ENCODE assay signal across 13 mouse cellular contexts in the genomic region with DNA sequence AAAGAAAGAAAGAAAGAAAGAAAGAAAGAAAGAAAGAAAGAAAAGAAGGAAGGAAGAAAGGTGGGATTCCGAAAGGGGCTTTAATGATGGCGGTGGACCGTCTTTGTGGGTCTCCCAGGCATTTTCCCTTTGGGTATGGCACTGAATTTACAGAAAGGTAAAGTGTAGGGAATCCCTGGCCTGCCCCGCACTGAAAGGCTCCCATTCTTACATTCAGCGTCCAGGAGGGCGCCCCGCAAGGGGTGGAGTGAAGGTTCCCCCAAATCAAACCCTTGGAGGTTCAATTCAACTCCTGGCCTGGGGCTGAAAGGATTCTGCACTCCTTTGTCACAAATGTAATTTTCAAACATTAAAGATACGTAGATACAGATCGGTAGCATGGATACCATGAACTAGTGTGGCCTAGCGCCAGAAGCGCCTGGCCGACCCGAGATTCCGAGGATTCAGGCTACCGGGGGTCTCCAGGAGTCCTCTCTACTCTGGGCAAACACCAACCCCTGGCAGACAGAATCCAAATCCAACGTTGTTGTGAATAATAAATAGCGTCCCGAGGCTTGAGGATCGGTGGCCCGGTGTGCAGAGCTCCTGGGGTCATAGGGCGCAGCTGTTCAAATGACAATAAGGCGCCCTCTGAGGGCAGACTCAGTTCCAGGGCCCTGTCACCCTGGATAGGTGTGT. TPM values are rescaled to one million over a fixed set of nuclear protein-coding genes. Genes with fewer than 3 reads are reported as not detected.
DNase-seq lines count a peak whose midpoint lies in the region; ATAC-seq lines count a peak whose summit lies in the region.
"Had no signal": no experiment of that assay in that cellular context is flagged by ENCODE, and none has a peak within 500 bp of the region (broad histone marks: within the 10 kb centered on the region; RNA-seq: fewer than 3 reads in every experiment).

No protein-coding gene starts in this region.

- H3K27ac ChIP-seq in heart, embryonic 10.5 days, result no peak overlapping the region
- no peak overlapping the region for H3K27ac ChIP-seq in midbrain, embryonic 11.5 days (ENCODE audit: low read depth, low read length)
- H3K27ac ChIP-seq in midbrain, embryonic 15.5 days, result no peak overlapping the region
- H3K27ac ChIP-seq in intestine, embryonic 15.5 days, result no peak overlapping the region
- H3K27ac ChIP-seq in stomach, embryonic 16.5 days (ENCODE audit: low read length), result no peak overlapping the region

- no peak overlapping the region for H3K4me2 ChIP-seq in midbrain, embryonic 11.5 days
- H3K4me2 ChIP-seq in midbrain, embryonic 15.5 days, result no peak overlapping the region
- H3K4me2 ChIP-seq in intestine, embryonic 15.5 days (replicated peaks), result peak overlapping the region; percentile 80; the same call in 1 of the 2 replicates
- peak overlapping the region; percentile 43; the same call in 1 of the 2 replicates for H3K4me2 ChIP-seq in stomach, embryonic 16.5 days (ENCODE audit: low read depth, low read length)

- H3K4me1 ChIP-seq in heart, embryonic 10.5 days, result peaks cover 27% of the 10 kb centered on the region
- peaks cover 16% of the 10 kb centered on the region for H3K4me1 ChIP-seq in midbrain, embryonic 11.5 days (ENCODE audit: control insufficient read depth, insufficient read depth, low read length)
- H3K4me1 ChIP-seq in midbrain, embryonic 15.5 days, result peaks cover 27% of the 10 kb centered on the region
- peaks cover 16% of the 10 kb centered on the region for H3K4me1 ChIP-seq in intestine, embryonic 15.5 days (replicated peaks)
- H3K4me1 ChIP-seq in stomach, embryonic 16.5 days (ENCODE audit: control insufficient read depth, insufficient read depth, low read length), result 0 out of 2 replicates have a peak, but pooled peaks cover 5% of the 10 kb centered on the region

- no peak for ATAC-seq in midbrain, embryonic 11.5 days (ENCODE audit: low FRiP score)
- no peak for ATAC-seq in midbrain, embryonic 15.5 days (replicated peaks)
- ATAC-seq in intestine, embryonic 15.5 days, result no peak
- ATAC-seq in stomach, embryonic 16.5 days (ENCODE audit: insufficient read depth, low FRiP score), result no peak

- no peak overlapping the region for H3K9ac ChIP-seq in midbrain, embryonic 11.5 days (ENCODE audit: low read length)
- H3K9ac ChIP-seq in midbrain, embryonic 15.5 days, result no peak overlapping the region
- H3K9ac ChIP-seq in intestine, embryonic 15.5 days, result no peak overlapping the region; the same call in 1 of the 2 replicates
- peak overlapping the region; percentile 54; the same call in 1 of the 2 replicates for H3K9ac ChIP-seq in stomach, embryonic 16.5 days (ENCODE audit: low read length)

- H3K9me3 ChIP-seq in heart, embryonic 10.5 days, result no peaks in the 10 kb centered on the region
- H3K9me3 ChIP-seq in midbrain, embryonic 11.5 days (ENCODE audit: control insufficient read depth, low read length), result no peaks in the 10 kb centered on the region
- H3K9me3 ChIP-seq in midbrain, embryonic 15.5 days, result no peaks in the 10 kb centered on the region
- H3K9me3 ChIP-seq in intestine, embryonic 15.5 days, result no peaks in the 10 kb centered on the region
- no peaks in the 10 kb centered on the region for H3K9me3 ChIP-seq in stomach, embryonic 16.5 days (replicated peaks; ENCODE audit: control insufficient read depth, low read length)

- intact Hi-C loops in heart, postnatal 14 days (cut with DNase I), result no loop called here
- intact Hi-C loops in left cerebral cortex, postnatal 4 days (cut with DNase I), result loop anchor here (10.0 kb wide), 1 partner anchor 1926 kb away; no protein-coding TSS in a partner anchor
- intact Hi-C loops in left cerebral cortex, postnatal 14 days (cut with DNase I), result no loop called here

- no peaks in the 10 kb centered on the region for H3K36me3 ChIP-seq in heart, embryonic 10.5 days
- H3K36me3 ChIP-seq in midbrain, embryonic 11.5 days (ENCODE audit: control insufficient read depth, insufficient read depth, low read length), result no peaks in the 10 kb centered on the region
- no peaks in the 10 kb centered on the region for H3K36me3 ChIP-seq in midbrain, embryonic 15.5 days (replicated peaks)
- H3K36me3 ChIP-seq in intestine, embryonic 15.5 days, result no peaks in the 10 kb centered on the region
- H3K36me3 ChIP-seq in stomach, embryonic 16.5 days (ENCODE audit: control insufficient read depth, insufficient read depth, low read length), result no peaks in the 10 kb centered on the region

- H3K4me3 ChIP-seq in heart, embryonic 10.5 days, result peak overlapping the region; percentile 44; the same call in 1 of the 2 replicates
- no peak overlapping the region for H3K4me3 ChIP-seq in midbrain, embryonic 11.5 days (ENCODE audit: low read depth, low read length)
- H3K4me3 ChIP-seq in midbrain, embryonic 15.5 days, result no peak overlapping the region
- H3K4me3 ChIP-seq in intestine, embryonic 15.5 days (replicated peaks), result peak overlapping the region; percentile 54
- H3K4me3 ChIP-seq in stomach, embryonic 16.5 days (replicated peaks; ENCODE audit: low read length), result peak overlapping the region; percentile 46
- H3K4me3 ChIP-seq: myocyte had no signal

- WGBS in heart, embryonic 10.5 days, result 2% methylated on average over 22 of the region's 22 CpGs
- WGBS in midbrain, embryonic 11.5 days, result 2% methylated on average over 22 of the region's 22 CpGs
- WGBS in midbrain, embryonic 15.5 days, result 2% methylated on average over 22 of the region's 22 CpGs
- WGBS in intestine, embryonic 15.5 days, result 26% methylated on average over 22 of the region's 22 CpGs
- WGBS in stomach, embryonic 16.5 days, result 12% methylated on average over 22 of the region's 22 CpGs

- peaks cover 98% of the 10 kb centered on the region for H3K27me3 ChIP-seq in heart, embryonic 10.5 days (ENCODE audit: insufficient read depth, poor library complexity, severe bottlenecking)
- H3K27me3 ChIP-seq in midbrain, embryonic 11.5 days (ENCODE audit: control insufficient read depth, insufficient read depth, low read length), result peaks cover 91% of the 10 kb centered on the region
- H3K27me3 ChIP-seq in midbrain, embryonic 15.5 days (replicated peaks), result peaks cover 91% of the 10 kb centered on the region
- peaks cover 71% of the 10 kb centered on the region for H3K27me3 ChIP-seq in intestine, embryonic 15.5 days (replicated peaks)
- H3K27me3 ChIP-seq in stomach, embryonic 16.5 days (ENCODE audit: control insufficient read depth, insufficient read depth, low read length), result peaks cover 71% of the 10 kb centered on the region

- no peak for DNase-seq in heart, embryonic 10.5 days (ENCODE audit: low spot score)
- DNase-seq in heart, postnatal 14 days, result no peak
- DNase-seq in midbrain, embryonic 11.5 days (ENCODE audit: low spot score, missing footprints), result peak; percentile 94
- no peak for DNase-seq in left cerebral cortex, postnatal 4 days
- no peak for DNase-seq in left cerebral cortex, postnatal 14 days (ENCODE audit: low spot score in 2 of 2)

RNA-seq across cellular contexts. Expression of a gene that starts 3.3 kb away (rescaled TPM):
- 0.48 and 2.7 TPM in 2 replicates for polyA plus RNA-seq in heart, embryonic 10.5 days (2016; fragmentation: Nextera tagmentation; extraction: Ambion mirVana)
- not detected for total RNA-seq in heart, postnatal 14 days (2021)
- 0.27 TPM in 1 of 2 replicates, not detected in the other for polyA plus RNA-seq in midbrain, embryonic 11.5 days (2014; fragmentation: Nextera tagmentation; extraction: Ambion mirVana)
- not detected in 2 replicates for polyA plus RNA-seq in midbrain, embryonic 15.5 days (2015; fragmentation: Nextera tagmentation; extraction: Ambion mirVana)
- 2.6 and 2.9 TPM in 2 replicates for polyA plus RNA-seq in intestine, embryonic 15.5 days (2015; fragmentation: Nextera tagmentation; extraction: Ambion mirVana)
- 1.9 and 2.5 TPM in 2 replicates for polyA plus RNA-seq in stomach, embryonic 16.5 days (2015; fragmentation: Nextera tagmentation; extraction: Ambion mirVana)
- not detected for total RNA-seq in left cerebral cortex, postnatal 4 days (2021)
- not detected for total RNA-seq in left cerebral cortex, postnatal 14 days (2021)
- total RNA-seq: left cerebral cortex, adult 18-20 months had no signal
- polyA plus RNA-seq: forebrain, embryonic 11.5 days; gonadal fat pad, adult 2 months; lung, embryonic 16.5 days had no signal

RNA-seq across cellular contexts. Expression of a gene that starts 53.0 kb away (rescaled TPM):
- polyA plus RNA-seq in heart, embryonic 10.5 days (2016; fragmentation: Nextera tagmentation; extraction: Ambion mirVana), result 36.1 and 48.1 TPM in 2 replicates
- 10 to 100 TPM; 63.6 to 66.6 TPM for total RNA-seq in heart, postnatal 14 days (2021)
- polyA plus RNA-seq in midbrain, embryonic 11.5 days (2014; fragmentation: Nextera tagmentation; extraction: Ambion mirVana), result 98.2 and 108 TPM in 2 replicates
- polyA plus RNA-seq in midbrain, embryonic 15.5 days (2015; fragmentation: Nextera tagmentation; extraction: Ambion mirVana), result 64.4 and 66.4 TPM in 2 replicates
- 55.5 and 58.8 TPM in 2 replicates for polyA plus RNA-seq in intestine, embryonic 15.5 days (2015; fragmentation: Nextera tagmentation; extraction: Ambion mirVana)
- polyA plus RNA-seq in stomach, embryonic 16.5 days (2015; fragmentation: Nextera tagmentation; extraction: Ambion mirVana), result 53.3 and 65.4 TPM in 2 replicates
- 10 to 100 TPM; 40.2 to 42.3 TPM for total RNA-seq in left cerebral cortex, postnatal 4 days (2021)
- 10 to 100 TPM; 60.8 TPM for total RNA-seq in left cerebral cortex, postnatal 14 days (2021)

Comparison
In these comparisons a context has a peak if more than half of its experiments do, and no peak if none do; other contexts are left out.
1. H3K4me3 ChIP-seq: peak in heart, embryonic 10.5 days (single experiment), intestine, embryonic 15.5 days (single experiment) and stomach, embryonic 16.5 days (single experiment); none in midbrain, embryonic 11.5 days (single experiment) and midbrain, embryonic 15.5 days (single experiment).
2. H3K4me2 ChIP-seq: peak in intestine, embryonic 15.5 days (single experiment) and stomach, embryonic 16.5 days (single experiment); none in midbrain, embryonic 11.5 days (single experiment) and midbrain, embryonic 15.5 days (single experiment).